Mouse (Mus musculus): ENCODE measurements around the gene Bcl2l13. TPM values are rescaled to one million over a fixed set of nuclear protein-coding genes. Genes with fewer than 3 reads are reported as not detected.

Bcl2l13 gene
- total and polyA plus RNA-seq, 3 experiments, result 24.6 to 46.6 (median 25.5) TPM

GRCm38 (mm10) chr6:120798905-120799304, 37.1 kb upstream of the Bcl2l13 start:
- TF ChIP-seq IRF4 (IDR thresholded peaks at IDR 0.05; ENCODE audit: low read depth, low read length), result no peak
- TF ChIP-seq RCOR1 (conservative IDR thresholded peaks at IDR 0.05; ENCODE audit: low read depth, low read length), result no peak
- TF ChIP-seq UBTF (IDR thresholded peaks at IDR 0.05; ENCODE audit: low read depth, low read length), result no peak
- no peak for TF ChIP-seq ZMIZ1 (IDR thresholded peaks at IDR 0.05; ENCODE audit: low read depth, low read length)
- no peak for TF ChIP-seq SIN3A (IDR thresholded peaks at IDR 0.05; ENCODE audit: low read length)
- no peak for TF ChIP-seq USF1 (IDR thresholded peaks at IDR 0.05; ENCODE audit: low read depth, low read length)
- no peak for TF ChIP-seq MAZ (IDR thresholded peaks at IDR 0.05; ENCODE audit: low read depth, low read length)
- TF ChIP-seq PAX5 (IDR thresholded peaks at IDR 0.05; ENCODE audit: low read length), result no peak
- no peak for TF ChIP-seq POLR2A (IDR thresholded peaks at IDR 0.05; ENCODE audit: low read depth, low read length)
- TF ChIP-seq MAX (IDR thresholded peaks at IDR 0.05; ENCODE audit: low read length), result no peak
- no peak for TF ChIP-seq MAFK (IDR thresholded peaks at IDR 0.05; ENCODE audit: insufficient replicate concordance, low read length)
- TF ChIP-seq JUN (IDR thresholded peaks at IDR 0.05; ENCODE audit: insufficient read depth, low read depth, low read length), result no peak
- H3K27ac ChIP-seq (ENCODE audit: insufficient read depth, low read depth), result peak overlapping the region; percentile 53
- no peaks in the 10 kb centered on the region for H3K27me3 ChIP-seq (replicated peaks)
- H3K79me2 ChIP-seq (replicated peaks; ENCODE audit: control insufficient read depth, extremely low read depth, insufficient read depth, poor library complexity, severe bottlenecking), result no peaks in the 10 kb centered on the region
- in situ Hi-C loops (cut with MboI; ENCODE audit: low pct_ligation_motif_present, low pct_unique_long_range_greater_than_20kb, low sequenced_read_pairs) (no loop called here), dilution Hi-C loops (cut with MboI; ENCODE audit: extremely low pct_ligation_motif_present, extremely low pct_unique_long_range_greater_than_20kb, low sequenced_read_pairs) (no loop called here)
- no peak overlapping the region for H3K9ac ChIP-seq (ENCODE audit: insufficient read depth, low read depth)
- H3K4me3 ChIP-seq (replicated peaks in 1 of 3; ENCODE audit: low read depth in 2 of 3, low read length in 2 of 3, poor library complexity in 1 of 3), result no peak overlapping the region
- H3K36me3 ChIP-seq (replicated peaks in 1 of 2; ENCODE audit: control insufficient read depth in 1 of 2, insufficient read depth in 1 of 2, low read length in 1 of 2), result peaks cover 87 to 98% of the 10 kb centered on the region in 2 experiments
- no peaks in the 10 kb centered on the region for H3K9me3 ChIP-seq (replicated peaks; ENCODE audit: low read length)
- H3K4me1 ChIP-seq (ENCODE audit: control insufficient read depth in 1 of 2, insufficient read depth in 2 of 2), result peaks cover 13 to 34% of the 10 kb centered on the region in 2 experiments
- H3K4me2 ChIP-seq (ENCODE audit: insufficient read depth, low read depth, poor library complexity, severe bottlenecking), result no peak overlapping the region
- no peak for DNase-seq (ENCODE audit: extremely low read depth)

GRCm38 (mm10) chr6:120799581-120800041, 36.4 kb upstream of the Bcl2l13 start:
- Histone ChIP-seq H3K36me3 (replicated peaks in 1 of 2; ENCODE audit: control insufficient read depth in 1 of 2, insufficient read depth in 1 of 2, low read length in 1 of 2) (peaks cover 88 to 98% of the 10 kb centered on the region in 2 experiments), H3K27me3 (replicated peaks) (no peaks in the 10 kb centered on the region), H3K4me1 (ENCODE audit: control insufficient read depth in 1 of 2, insufficient read depth in 2 of 2) (peaks cover 13 to 34% of the 10 kb centered on the region in 2 experiments), H3K4me2 (ENCODE audit: insufficient read depth, low read depth, poor library complexity, severe bottlenecking) (no peak overlapping the region), H3K4me3 (replicated peaks in 1 of 3; ENCODE audit: low read depth in 2 of 3, low read length in 2 of 3, poor library complexity in 1 of 3) (no peak overlapping the region), H3K9me3 (replicated peaks; ENCODE audit: low read length) (no peaks in the 10 kb centered on the region), H3K9ac (ENCODE audit: insufficient read depth, low read depth) (no peak overlapping the region), H3K27ac (ENCODE audit: insufficient read depth, low read depth) (peak overlapping the region; percentile 53), H3K79me2 (replicated peaks; ENCODE audit: control insufficient read depth, extremely low read depth, insufficient read depth, poor library complexity, severe bottlenecking) (no peaks in the 10 kb centered on the region)
- peak; percentile 76 for DNase-seq (ENCODE audit: extremely low read depth)
- TF ChIP-seq JUN (IDR thresholded peaks at IDR 0.05; ENCODE audit: insufficient read depth, low read depth, low read length) (no peak), BHLHE40 (IDR thresholded peaks at IDR 0.05; ENCODE audit: low read depth, low read length) (peak; percentile 65), KAT2A (IDR thresholded peaks at IDR 0.05; ENCODE audit: insufficient replicate concordance, low read length) (no peak), ETS1 (conservative IDR thresholded peaks at IDR 0.05; ENCODE audit: low read depth, low read length) (peak; percentile 83)
- dilution Hi-C loops (cut with MboI; ENCODE audit: extremely low pct_ligation_motif_present, extremely low pct_unique_long_range_greater_than_20kb, low sequenced_read_pairs), result no loop called here
- in situ Hi-C loops (cut with MboI; ENCODE audit: low pct_ligation_motif_present, low pct_unique_long_range_greater_than_20kb, low sequenced_read_pairs), result no loop called here
